Mouse (Mus musculus): ENCODE measurements around the gene Sgms1.
A peak's percentile ranks its signal among the peaks of the same experiment; 100 is the strongest.

Sgms1 gene

DNA sequence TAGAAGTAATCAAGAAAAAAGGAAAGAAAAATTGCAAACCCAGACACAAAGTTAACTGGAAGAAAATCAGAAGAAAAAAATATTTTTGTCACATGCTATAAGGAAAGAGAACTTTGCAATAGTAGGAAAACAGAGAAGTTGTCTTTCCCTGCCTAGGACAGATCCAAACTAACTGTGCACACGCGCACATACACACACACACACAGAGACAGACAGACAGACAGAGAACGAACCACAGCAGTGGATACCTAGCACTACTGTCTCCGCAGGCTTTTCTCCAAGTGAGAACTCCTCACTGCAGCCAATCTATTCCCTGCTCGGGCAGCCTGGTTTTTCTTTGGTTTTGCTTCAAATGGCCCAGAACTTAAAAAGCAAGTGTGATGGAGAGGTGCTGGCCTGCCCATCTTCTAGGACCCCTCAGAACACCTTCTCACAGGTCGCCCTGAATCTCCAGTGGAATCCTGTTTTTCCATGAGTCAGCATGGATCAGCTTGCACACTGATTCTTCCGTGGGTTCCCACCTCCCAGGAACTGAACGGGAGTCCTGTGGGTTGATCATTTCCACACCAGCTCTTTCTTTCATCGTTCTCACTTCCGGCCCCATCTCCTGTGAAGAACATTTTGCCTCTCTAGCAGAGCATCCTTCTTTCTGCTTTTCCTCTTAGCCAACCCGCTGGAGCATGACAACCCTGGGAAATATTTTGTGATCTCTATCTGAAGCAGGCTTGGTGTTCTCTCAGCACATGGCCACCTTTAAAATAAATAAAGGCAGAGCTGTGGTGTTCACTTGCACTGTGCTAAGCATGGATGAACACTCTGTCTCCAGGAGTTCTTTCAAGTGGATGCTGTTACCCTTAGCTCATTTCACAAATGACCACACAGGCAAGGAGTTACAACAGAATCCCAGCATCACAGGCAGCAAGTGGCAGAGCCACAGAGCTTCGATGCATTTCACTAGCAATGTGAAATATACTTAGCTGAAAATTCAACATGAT is 96.4 kb downstream of the Sgms1 start:
- no peak for DNase-seq (ENCODE audit: low read depth)

DNA sequence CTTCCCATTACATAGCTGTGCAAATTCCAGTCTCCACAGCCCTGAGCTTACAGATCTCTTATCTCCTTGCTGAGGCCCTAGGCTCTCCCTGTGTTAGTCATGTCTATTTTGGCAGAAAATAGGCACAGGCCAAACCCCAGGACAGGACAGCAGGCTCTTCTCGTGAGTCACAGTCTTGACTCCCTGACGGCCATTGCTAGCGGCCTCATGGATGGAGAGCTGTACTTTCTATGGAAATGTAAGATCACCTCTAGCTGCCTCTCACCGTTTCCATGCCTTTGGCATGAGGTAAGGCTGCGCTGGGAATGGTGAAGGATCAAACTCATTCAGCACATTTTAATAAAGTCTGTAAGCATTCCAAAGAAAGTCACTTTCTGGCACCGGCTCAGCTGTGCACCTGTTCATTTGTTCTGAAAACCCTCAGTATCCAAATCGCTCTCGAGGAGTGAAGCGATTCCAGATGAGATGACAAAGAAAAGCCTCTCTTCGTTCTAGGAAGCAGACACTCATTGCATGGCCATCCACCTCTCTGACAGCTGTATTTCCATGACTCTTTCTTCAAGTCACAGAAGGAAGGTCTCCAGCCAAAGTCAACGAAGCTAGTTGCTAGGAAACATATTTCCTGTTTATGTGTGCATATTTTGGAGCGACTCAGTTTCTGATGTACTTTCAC is 97.3 kb downstream of the Sgms1 start:
- peak; percentile 65 for DNase-seq (ENCODE audit: low read depth)

DNA sequence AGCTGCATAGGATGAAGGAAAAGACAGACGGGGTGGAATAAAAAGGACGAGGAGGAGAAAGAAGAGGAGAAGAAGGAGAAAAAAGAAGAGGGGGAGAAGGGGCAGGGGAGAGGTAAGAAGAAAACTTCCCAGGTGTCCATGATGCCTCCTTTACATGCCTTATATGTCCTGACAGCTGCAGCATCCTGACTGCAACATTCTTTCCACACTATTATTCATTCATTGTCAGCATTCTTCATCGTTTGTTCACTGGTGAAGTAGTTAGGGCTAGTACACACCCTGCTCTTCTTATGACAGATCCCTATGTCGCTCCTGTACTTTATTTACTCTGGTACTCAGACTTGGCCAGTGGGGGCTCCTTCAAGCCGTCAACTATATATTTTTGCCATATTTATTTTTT is 98.4 kb downstream of the Sgms1 start:
- DNase-seq (ENCODE audit: low read depth): no peak

DNA sequence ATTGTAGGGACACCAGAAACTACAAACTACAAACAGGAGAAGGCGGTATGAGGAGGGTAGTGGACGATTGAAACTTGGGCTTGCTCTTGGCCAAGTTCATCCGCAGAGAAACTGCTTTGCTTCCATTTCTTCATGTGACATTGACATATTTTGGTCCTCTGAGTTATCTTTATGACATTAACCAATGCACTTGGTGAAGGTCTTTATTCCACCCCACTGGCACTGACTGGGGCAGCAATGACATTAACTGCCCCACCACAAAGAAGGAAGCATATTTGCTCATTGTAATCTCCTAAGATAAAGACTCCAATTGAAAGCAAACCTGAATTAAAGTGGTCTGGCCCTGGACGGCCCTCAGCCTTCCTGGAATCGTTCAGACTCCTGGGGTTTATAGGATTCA is 100.6 kb downstream of the Sgms1 start:
- DNase-seq (ENCODE audit: low read depth): no peak

DNA sequence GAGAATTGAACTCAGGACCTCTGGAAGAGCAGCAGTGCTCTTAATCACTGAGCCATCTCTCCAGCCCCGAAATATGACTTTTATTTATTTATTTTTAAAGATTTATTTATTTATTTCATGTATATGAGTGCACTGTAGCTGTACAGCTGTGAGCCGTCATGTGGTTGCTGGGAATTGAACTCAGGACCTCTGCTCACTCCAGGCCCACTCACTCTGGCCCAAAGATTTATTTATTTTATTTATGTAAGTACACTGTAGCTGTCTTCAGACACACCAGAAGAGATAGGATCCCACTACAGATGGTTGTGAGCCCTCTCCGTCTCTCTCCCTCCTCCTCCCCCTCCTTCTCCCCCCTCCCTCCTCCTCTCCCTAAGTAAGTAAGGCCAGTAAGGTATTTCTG is 101.7 kb downstream of the Sgms1 start:
- DNase-seq (ENCODE audit: low read depth): no peak

DNA sequence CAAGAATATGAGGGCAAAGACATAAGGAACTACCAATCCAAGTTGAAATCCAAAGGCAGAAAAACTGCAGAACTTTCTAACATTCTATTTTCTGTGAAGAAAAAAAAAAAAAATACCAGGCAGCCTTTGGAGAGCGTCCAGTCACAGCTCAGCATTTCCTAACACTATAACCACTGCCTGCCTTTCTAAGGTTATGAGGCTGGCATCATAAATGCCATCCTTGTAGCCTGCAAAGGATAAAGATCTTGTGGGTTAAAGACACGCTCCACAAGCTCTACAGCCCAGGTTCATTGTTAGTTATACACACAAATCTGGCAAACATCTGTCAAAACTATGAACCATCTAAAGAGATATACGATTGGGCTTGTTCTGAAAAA is 104.1 kb downstream of the Sgms1 start:
- peak; percentile 59 for DNase-seq (ENCODE audit: low read depth)

DNA sequence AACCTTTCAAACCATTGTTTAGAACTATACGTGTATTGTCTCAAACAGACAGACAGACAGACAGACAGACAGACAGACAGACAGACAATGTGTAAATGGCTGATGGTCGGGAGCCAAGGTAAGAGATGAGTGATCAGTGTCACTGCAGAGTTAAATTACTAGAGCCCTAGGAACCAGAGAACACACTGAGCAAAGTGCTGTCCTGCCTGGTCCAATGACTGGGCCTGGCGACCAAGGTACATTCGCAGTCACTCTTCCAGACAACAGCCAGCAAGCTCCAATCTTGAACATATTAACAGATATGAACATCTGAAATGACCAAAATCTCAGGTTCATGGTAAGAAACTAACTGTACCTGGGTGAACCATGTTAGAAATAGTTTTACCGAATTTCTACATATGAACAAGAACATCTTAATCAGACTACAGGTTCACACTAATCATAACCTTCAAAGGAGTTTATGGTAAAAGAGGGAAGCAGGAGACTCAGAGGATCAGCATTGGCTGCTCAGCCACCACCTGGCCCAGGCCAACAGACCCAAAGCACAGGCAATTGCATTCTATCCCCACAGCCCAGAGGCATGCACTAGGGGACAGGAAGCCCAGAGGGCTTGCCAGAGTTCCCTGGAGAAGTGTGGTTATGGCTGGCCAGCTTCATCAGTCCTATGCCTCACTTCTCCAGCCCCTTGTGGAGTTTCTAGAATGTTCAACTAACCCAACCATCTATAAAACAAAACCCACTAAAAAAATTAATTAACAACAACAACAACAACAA is 104.6 kb downstream of the Sgms1 start:
- DNase-seq (ENCODE audit: low read depth): no peak

DNA sequence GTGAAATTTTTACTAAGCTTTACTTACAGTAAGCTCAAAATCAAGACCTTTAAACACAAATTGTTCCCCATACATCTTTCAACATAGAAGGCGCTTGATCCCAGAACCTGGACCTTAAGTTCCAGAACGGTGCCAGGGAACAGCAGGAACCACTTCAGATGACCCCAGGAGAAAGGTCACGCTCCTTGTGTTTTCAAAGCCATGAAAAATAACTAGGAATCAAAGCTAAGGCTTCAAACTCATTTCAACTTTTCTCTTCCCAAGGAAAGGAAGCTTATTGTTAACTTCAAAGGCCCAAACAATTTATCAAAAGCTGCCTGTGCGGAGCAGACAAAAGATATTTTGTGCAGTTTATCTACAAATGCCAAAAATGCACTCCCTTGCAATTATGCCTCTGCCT is 107.6 kb downstream of the Sgms1 start:
- no peak for DNase-seq (ENCODE audit: low read depth)

DNA sequence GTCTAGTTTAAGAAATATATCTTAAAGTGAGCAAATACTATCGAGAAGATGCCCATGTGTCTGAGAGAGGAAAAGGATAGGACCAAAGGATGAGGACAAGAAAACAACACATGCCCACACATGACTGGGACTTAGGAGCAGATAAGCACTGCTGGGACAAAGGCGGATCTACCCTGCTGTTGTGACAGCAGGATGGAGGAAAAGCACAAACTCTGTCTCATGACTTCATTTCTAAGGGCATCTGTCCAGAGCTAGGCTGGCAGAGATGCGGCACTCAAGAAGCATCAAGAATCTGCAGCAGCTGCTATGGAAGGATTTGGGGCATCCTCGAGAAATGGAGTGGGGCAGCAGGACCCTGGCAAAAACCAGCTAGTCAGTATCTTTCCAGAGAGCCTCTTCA is 109.1 kb downstream of the Sgms1 start:
- DNase-seq (ENCODE audit: low read depth): no peak

DNA sequence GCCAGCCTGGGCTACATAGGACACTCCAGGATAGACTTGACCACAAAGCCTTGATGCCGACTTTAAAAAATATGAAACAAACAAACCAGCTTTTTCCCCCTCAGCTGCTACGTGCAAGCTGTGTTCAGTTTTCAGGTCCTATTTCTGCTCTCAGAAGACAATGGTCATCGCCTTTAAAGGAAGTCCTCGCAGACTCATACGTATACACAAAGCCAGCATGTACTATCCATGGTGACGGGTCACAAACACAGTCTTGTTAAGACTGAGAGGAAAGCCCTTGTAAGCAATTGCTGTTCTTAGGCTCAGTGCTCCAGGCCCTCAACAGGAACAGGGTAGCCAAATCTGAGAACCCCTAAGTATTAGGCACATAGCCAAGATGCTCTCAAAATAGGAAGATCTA is 110.1 kb downstream of the Sgms1 start:
- DNase-seq (ENCODE audit: low read depth): no peak

DNA sequence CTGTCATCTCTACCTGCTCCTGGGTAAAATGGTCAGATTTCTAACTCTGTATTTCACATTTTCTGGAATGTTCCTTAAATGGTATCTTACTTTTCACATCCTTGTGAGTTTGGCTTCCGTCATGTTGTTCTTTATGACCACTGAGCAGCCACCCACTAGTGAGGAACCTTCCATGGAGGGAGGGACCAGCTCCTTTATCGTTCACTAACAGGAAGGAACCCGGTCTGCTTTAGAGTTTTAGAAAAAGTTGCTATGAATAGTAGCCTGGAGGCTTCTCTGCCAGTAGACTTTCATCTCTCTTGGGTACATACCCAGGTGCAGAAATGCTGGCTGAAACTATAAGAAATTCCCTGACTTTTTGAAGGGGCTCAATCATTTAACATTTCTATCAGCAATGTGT is 111.6 kb downstream of the Sgms1 start:
- DNase-seq (ENCODE audit: low read depth): no peak

DNA sequence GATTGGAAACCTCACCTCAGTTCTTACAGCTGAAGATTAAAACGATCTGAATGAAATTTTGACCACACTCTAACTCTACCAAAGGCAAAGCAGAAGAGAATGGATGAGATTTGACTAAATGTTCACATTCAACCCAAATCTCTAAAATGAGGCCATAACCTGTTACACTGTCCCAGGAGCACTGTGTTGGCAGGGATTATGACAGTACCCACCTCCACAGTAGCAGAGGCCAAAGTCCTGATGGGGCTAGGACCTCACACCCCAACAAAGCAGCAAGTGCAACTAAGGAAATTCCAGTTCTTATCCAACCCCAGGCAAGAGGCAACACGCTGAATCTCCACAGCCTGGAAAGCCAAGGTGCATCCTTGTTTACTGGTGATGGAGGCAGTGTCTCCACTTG is 112.2 kb downstream of the Sgms1 start:
- no peak for DNase-seq (ENCODE audit: low read depth)

DNA sequence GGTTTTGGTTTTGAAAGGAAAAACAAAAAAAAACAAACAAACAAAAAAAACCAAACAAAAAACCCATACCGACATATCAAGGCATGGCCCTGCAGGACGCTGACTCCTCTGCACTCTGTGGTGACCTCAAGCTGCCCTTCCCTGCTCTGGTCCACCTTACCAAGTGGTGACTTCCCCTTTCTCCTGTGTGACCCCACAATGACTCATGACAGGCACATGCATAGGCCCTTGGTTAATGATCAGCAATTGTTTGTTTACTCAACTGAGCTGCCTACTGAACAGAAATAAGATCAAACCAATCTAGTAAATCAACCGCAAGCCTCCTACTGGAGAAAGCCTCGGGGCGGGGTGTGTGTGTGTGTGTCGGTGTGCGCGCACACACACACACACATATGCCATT is 112.7 kb downstream of the Sgms1 start:
- DNase-seq (ENCODE audit: low read depth): peak; percentile 90

DNA sequence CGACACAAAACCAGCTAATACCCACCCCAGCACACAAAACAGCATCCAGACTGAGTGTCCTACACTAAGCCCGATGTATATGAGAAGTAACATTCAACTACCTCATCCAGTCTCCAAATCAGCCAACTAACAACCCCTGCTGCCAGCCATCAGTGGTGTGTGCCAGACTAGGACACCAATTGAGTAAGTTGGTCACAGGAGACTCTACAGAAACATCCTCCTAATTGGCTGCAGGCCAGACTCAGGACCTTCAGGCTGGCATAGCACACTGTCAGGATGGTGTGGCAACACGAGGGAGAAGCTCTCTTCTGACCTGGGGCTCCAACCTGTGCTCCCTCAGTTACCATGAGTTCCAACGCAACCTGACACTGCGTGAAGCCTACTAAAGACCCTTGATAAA is 113.3 kb downstream of the Sgms1 start:
- DNase-seq (ENCODE audit: low read depth): peak; percentile 57

DNA sequence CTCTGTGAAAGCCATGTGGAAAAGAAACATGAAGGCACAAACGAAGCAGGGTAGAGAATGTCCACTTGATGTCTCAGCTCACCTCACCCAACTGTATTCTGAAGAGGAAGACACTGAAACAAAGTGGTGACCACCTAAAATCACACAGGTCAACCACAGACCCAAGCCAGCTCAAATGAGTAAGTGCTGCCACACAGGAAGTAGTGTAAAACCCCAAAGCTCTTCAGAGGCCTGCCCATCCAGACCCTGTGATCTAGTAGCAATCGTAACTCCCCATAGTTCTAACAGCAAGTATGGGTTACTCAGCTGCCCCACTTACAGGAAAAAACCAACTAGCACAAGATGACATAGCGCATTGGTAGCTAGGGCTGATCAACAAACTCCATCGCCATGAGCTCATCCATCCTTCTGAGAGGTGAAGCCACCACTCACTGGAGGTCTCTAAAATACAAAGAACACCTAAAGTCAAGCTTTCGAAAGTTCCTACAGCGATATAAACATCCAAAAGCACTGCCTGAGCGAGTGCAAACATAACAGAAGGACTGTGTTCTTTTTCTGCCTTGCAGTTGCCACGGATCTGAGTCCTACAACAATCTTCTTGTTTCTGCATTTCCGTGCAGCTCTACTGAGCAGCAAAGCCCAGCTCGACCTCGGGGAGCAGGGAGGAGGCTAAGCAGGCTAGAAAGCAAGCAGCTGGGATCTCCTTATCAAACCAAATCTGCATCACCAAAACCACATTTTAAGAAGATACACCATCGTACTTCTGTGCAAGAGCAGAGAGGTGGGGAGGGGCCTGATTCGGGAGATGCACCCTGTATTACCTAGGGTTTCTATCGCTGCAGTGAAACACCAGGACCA is 114.2 kb downstream of the Sgms1 start:
- peak; percentile 92 for DNase-seq (ENCODE audit: low read depth)

DNA sequence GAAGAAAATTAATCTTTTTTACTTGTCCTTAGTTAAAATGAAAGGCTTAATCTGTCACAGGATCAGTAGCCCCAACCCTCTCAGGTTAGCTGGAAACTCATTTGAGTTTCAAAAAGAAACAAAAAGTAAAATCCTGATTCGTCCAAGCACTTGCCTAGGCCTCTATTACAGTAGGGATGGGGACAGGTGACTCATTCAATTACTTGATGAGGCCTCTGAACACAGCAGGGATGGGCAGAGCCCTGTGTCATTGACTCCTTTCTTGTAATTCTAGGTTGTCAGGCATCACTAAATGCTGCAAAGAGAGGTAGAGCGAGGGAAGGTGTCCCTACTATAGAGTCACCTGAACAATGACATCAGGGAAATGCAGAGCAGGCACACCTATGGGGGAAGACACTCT is 115.4 kb downstream of the Sgms1 start:
- DNase-seq (ENCODE audit: low read depth): peak; percentile 21

DNA sequence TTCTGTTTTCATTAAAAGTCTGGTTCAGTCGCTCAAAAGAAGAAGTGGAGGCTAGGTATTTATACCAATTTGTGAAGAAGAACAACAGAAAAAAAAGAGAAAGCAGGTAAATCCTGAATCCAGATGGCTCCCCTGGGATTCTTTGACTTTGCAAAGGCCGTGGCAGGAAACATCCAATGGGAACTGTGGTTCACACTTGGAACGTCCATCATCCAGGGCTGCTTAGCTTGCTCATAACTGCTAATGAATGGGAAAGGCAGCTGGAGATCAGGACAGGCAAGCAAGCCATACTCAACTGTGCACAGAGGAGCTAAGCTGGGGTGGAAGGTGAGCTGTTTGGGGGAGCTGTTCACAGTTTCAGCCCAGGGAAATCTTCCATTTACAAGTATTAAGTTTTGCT is 115.8 kb downstream of the Sgms1 start:
- no peak for DNase-seq (ENCODE audit: low read depth)

DNA sequence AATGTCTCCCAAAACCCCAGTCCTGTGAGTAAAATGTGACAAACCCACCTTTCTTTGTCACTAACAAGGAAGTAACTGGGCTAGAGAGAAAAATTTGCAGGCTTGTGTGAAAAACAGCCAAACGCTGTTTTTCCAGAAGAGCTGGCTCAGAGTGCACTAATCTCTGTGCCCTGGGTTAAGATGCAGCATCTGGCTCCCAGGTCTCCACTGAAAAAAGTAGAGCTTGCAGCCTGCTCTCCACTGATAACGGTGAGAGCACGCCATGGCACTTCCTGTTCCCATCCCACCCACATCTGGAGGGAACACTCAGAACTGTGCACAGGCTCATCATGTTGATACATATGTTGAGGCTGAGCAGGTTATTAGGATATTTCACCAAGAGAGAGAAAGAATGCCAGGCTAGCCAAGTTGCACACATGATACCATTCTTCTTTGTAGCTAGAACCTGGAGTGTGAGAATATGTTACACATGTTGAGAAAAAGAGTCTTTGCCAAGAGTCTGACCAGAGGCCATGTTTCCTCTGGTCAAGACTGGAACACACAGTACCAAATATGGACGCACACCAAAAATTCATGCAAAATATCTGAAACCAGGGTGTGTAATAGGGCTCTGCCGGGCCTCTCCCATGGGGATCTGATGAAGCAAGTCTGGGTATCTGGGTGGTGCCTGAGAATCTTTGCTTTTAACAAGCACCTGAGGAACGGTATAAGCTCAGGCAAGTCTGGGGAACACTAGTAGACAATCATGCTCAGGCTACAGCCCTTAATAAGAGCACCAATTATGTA is 116.8 kb downstream of the Sgms1 start:
- DNase-seq (ENCODE audit: low read depth): peak; percentile 80

DNA sequence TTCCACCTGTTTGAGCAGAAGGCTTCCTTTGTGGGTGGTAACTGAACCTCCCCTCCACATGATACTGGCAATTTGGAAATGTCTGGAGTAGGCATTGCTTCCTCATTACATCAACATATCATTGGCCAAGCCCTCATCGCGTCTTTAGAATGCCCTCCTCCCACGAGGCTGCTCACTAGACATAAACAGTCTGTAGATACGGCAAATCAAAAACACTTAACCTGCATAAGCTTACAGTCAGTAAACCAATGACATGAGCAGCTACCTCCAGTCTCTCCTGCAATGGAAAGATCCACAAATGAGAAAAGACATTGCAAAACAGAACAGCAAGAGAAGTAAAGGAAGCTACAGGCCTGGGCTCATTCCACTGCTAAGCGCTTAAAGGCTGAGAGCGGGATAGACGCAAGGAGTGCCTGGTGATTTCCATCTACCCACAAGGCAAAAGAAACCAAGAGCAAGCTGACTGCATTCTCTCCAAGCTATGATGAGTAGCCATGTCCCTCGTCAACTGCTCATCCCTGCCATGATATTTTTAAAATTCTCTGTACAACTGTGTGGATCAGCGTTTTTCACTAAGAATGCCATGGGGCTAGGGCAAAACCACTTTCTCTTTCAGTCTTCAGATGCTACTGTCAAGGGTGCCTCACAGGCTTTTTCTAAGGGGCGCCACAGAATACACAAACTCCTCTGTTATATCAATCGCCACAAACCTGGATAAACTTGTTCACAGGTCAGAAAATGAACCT is 117.9 kb downstream of the Sgms1 start:
- no peak for DNase-seq (ENCODE audit: low read depth)

DNA sequence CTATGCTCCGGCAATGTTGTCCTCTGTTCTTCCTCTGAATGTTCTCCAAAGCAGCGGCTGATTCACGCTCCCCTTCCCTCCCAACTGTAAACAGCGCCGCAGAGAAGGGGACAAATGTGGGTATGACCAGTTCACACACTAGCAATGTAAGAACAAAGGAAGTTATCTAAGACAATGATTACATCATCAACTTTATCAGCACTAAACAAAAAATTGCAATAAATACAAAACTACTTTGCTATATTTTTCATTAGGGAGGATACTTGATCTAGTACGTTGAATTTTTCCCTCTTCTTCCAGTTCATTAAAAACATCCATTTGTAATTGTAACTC is 119.7 kb downstream of the Sgms1 start:
- peak; percentile 17 for DNase-seq (ENCODE audit: low read depth)

Data from 416B (cell line).